Mouse (Mus musculus): ENCODE measurements around the gene Brk1. TPM values are rescaled to one million over a fixed set of nuclear protein-coding genes. Genes with fewer than 3 reads are reported as not detected.

Gene Brk1
- 231 TPM for polyA plus RNA-seq (2015; fragmentation: Illumina TruSeq; extraction: RNeasy Lipid Tissue Mini Kit (QIAGEN cat#74804); ENCODE audit: insufficient read depth, low replicate concordance)

GRCm38 (mm10) chr6:113604432-113605223, at the start of gene Brk1:
Brk1 (plus strand) TSS chr6:113604772.

GRCm38 (mm10) chr6:113600543-113601139, 3.9 kb upstream of the Brk1 start, which contains the start of gene Fancd2os:
Fancd2os (minus strand) TSS chr6:113600715.

GRCm38 (mm10) chr6:113623941-113624751, 19.6 kb downstream of the Brk1 start, which contains the start of gene Vhl:
Vhl (plus strand) TSS chr6:113623959.

GRCm38 (mm10) chr6:113638302-113639040, 33.9 kb downstream of the Brk1 start, which contains the start of gene Irak2:
Irak2 (plus strand) TSS chr6:113638467.

Other genes with a start within 250 kb of the Brk1 start
- 7.6 TPM for gene Tada3, start 226.9 kb upstream of the Brk1 start, polyA plus RNA-seq (2015; fragmentation: Illumina TruSeq; extraction: RNeasy Lipid Tissue Mini Kit (QIAGEN cat#74804); ENCODE audit: insufficient read depth, low replicate concordance)
- 323 TPM for gene Arpc4, start 226.7 kb upstream of the Brk1 start, polyA plus RNA-seq (2015; fragmentation: Illumina TruSeq; extraction: RNeasy Lipid Tissue Mini Kit (QIAGEN cat#74804); ENCODE audit: insufficient read depth, low replicate concordance)
- gene Ttll3, start 215.5 kb upstream of the Brk1 start, polyA plus RNA-seq (2015; fragmentation: Illumina TruSeq; extraction: RNeasy Lipid Tissue Mini Kit (QIAGEN cat#74804); ENCODE audit: insufficient read depth, low replicate concordance): 14.6 TPM
- 3.2 TPM for gene Rpusd3, start 185.4 kb upstream of the Brk1 start, polyA plus RNA-seq (2015; fragmentation: Illumina TruSeq; extraction: RNeasy Lipid Tissue Mini Kit (QIAGEN cat#74804); ENCODE audit: insufficient read depth, low replicate concordance)
- gene Cidec, start 169.0 kb upstream of the Brk1 start, polyA plus RNA-seq (2015; fragmentation: Illumina TruSeq; extraction: RNeasy Lipid Tissue Mini Kit (QIAGEN cat#74804); ENCODE audit: insufficient read depth, low replicate concordance): 1.0 TPM
- 36.6 TPM for gene Jagn1, start 162.2 kb upstream of the Brk1 start, polyA plus RNA-seq (2015; fragmentation: Illumina TruSeq; extraction: RNeasy Lipid Tissue Mini Kit (QIAGEN cat#74804); ENCODE audit: insufficient read depth, low replicate concordance)
- 0.30 TPM for gene Il17re, start 146.3 kb upstream of the Brk1 start, polyA plus RNA-seq (2015; fragmentation: Illumina TruSeq; extraction: RNeasy Lipid Tissue Mini Kit (QIAGEN cat#74804); ENCODE audit: insufficient read depth, low replicate concordance)
- 1.5 TPM for gene Il17rc, start 133.3 kb upstream of the Brk1 start, polyA plus RNA-seq (2015; fragmentation: Illumina TruSeq; extraction: RNeasy Lipid Tissue Mini Kit (QIAGEN cat#74804); ENCODE audit: insufficient read depth, low replicate concordance)
- gene Creld1, start 121.5 kb upstream of the Brk1 start, polyA plus RNA-seq (2015; fragmentation: Illumina TruSeq; extraction: RNeasy Lipid Tissue Mini Kit (QIAGEN cat#74804); ENCODE audit: insufficient read depth, low replicate concordance): 8.4 TPM
- not detected for gene Prrt3, start 102.8 kb upstream of the Brk1 start, polyA plus RNA-seq (2015; fragmentation: Illumina TruSeq; extraction: RNeasy Lipid Tissue Mini Kit (QIAGEN cat#74804); ENCODE audit: insufficient read depth, low replicate concordance)
- 72.2 TPM for gene Emc3, start 73.1 kb upstream of the Brk1 start, polyA plus RNA-seq (2015; fragmentation: Illumina TruSeq; extraction: RNeasy Lipid Tissue Mini Kit (QIAGEN cat#74804); ENCODE audit: insufficient read depth, low replicate concordance)
- gene Fancd2, start 73.1 kb upstream of the Brk1 start, polyA plus RNA-seq (2015; fragmentation: Illumina TruSeq; extraction: RNeasy Lipid Tissue Mini Kit (QIAGEN cat#74804); ENCODE audit: insufficient read depth, low replicate concordance): 7.1 TPM
- gene Fancd2os, start 4.1 kb upstream of the Brk1 start, polyA plus RNA-seq (2015; fragmentation: Illumina TruSeq; extraction: RNeasy Lipid Tissue Mini Kit (QIAGEN cat#74804); ENCODE audit: insufficient read depth, low replicate concordance): not detected
- gene Vhl, start 19.2 kb downstream of the Brk1 start, polyA plus RNA-seq (2015; fragmentation: Illumina TruSeq; extraction: RNeasy Lipid Tissue Mini Kit (QIAGEN cat#74804); ENCODE audit: insufficient read depth, low replicate concordance): 31.5 TPM
- 46.2 TPM for gene Irak2, start 33.7 kb downstream of the Brk1 start, polyA plus RNA-seq (2015; fragmentation: Illumina TruSeq; extraction: RNeasy Lipid Tissue Mini Kit (QIAGEN cat#74804); ENCODE audit: insufficient read depth, low replicate concordance)
- gene Tatdn2, start 92.3 kb downstream of the Brk1 start, polyA plus RNA-seq (2015; fragmentation: Illumina TruSeq; extraction: RNeasy Lipid Tissue Mini Kit (QIAGEN cat#74804); ENCODE audit: insufficient read depth, low replicate concordance): 67.1 TPM
- not detected for gene Ghrl, start 115.1 kb downstream of the Brk1 start, polyA plus RNA-seq (2015; fragmentation: Illumina TruSeq; extraction: RNeasy Lipid Tissue Mini Kit (QIAGEN cat#74804); ENCODE audit: insufficient read depth, low replicate concordance)
- gene Sec13, start 136.0 kb downstream of the Brk1 start, polyA plus RNA-seq (2015; fragmentation: Illumina TruSeq; extraction: RNeasy Lipid Tissue Mini Kit (QIAGEN cat#74804); ENCODE audit: insufficient read depth, low replicate concordance): 94.0 TPM

Data from spleen, adult 10 weeks (tissue).